Mouse (Mus musculus): ENCODE measurements around the gene Gfm1. TPM values are rescaled to one million over a fixed set of nuclear protein-coding genes. Genes with fewer than 3 reads are reported as not detected.

The Gfm1 gene
- total and polyA plus RNA-seq, 3 experiments, result 47.0 to 98.9 (median 74.9) TPM

GRCm38 (mm10) chr3:67512807-67513206 lies 82.9 kb downstream of the Gfm1 start:
- H3K4me1 ChIP-seq (ENCODE audit: control insufficient read depth in 1 of 2, insufficient read depth in 2 of 2), result peaks cover 0 to 6% of the 10 kb centered on the region in 2 experiments; a peak in 1 of 4 replicates
- H3K36me3 ChIP-seq (replicated peaks in 1 of 2; ENCODE audit: control insufficient read depth in 1 of 2, insufficient read depth in 1 of 2, low read length in 1 of 2), result no peaks in the 10 kb centered on the region
- H3K4me2 ChIP-seq (ENCODE audit: insufficient read depth, low read depth, poor library complexity, severe bottlenecking), result no peak overlapping the region
- dilution Hi-C loops (cut with MboI; ENCODE audit: extremely low pct_ligation_motif_present, extremely low pct_unique_long_range_greater_than_20kb, low sequenced_read_pairs) (no loop called here), in situ Hi-C loops (cut with MboI; ENCODE audit: low pct_ligation_motif_present, low pct_unique_long_range_greater_than_20kb, low sequenced_read_pairs) (loop anchor here (5.0 kb wide), 1 partner anchor 49 kb away; no protein-coding TSS in a partner anchor)
- DNase-seq (ENCODE audit: extremely low read depth), result peak; percentile 81
- TF ChIP-seq POLR2AphosphoS2 (IDR thresholded peaks at IDR 0.05; ENCODE audit: low read depth, low read length) (no peak), MAZ (IDR thresholded peaks at IDR 0.05; ENCODE audit: low read depth, low read length) (no peak), MXI1 (IDR thresholded peaks at IDR 0.05; ENCODE audit: low read depth, low read length) (no peak), E2F4 (IDR thresholded peaks at IDR 0.05; ENCODE audit: insufficient replicate concordance, low read depth, low read length) (no peak), SMC3 (IDR thresholded peaks at IDR 0.05; ENCODE audit: low read depth, low read length) (peak; percentile 98), MYC (IDR thresholded peaks at IDR 0.05; ENCODE audit: low read depth, low read length) (no peak), PAX5 (IDR thresholded peaks at IDR 0.05; ENCODE audit: low read length) (no peak), USF2 (conservative IDR thresholded peaks at IDR 0.05; ENCODE audit: low read depth, low read length) (no peak), ZMIZ1 (IDR thresholded peaks at IDR 0.05; ENCODE audit: low read depth, low read length) (no peak), GABPA (IDR thresholded peaks at IDR 0.05; ENCODE audit: insufficient replicate concordance, low read depth, low read length) (no peak), UBTF (IDR thresholded peaks at IDR 0.05; ENCODE audit: low read depth, low read length) (no peak), HCFC1 (IDR thresholded peaks at IDR 0.05; ENCODE audit: low read depth, low read length) (peak; percentile 16; the same call in 1 of the 2 replicates), RCOR1 (conservative IDR thresholded peaks at IDR 0.05; ENCODE audit: low read depth, low read length) (no peak), ZKSCAN1 (IDR thresholded peaks at IDR 0.05; ENCODE audit: borderline replicate concordance, low read depth, low read length) (no peak), JUND (conservative IDR thresholded peaks at IDR 0.05; ENCODE audit: low read depth, low read length) (no peak), RAD21 (IDR thresholded peaks at IDR 0.05; ENCODE audit: low read depth, low read length) (peak; percentile 98), TBP (conservative IDR thresholded peaks at IDR 0.05; ENCODE audit: low read depth, low read length) (no peak), MEF2A (IDR thresholded peaks at IDR 0.05; ENCODE audit: borderline replicate concordance, low read depth, low read length) (no peak), ZC3H11A (IDR thresholded peaks at IDR 0.05; ENCODE audit: low read depth, low read length) (peak; percentile 92), SIN3A (IDR thresholded peaks at IDR 0.05; ENCODE audit: low read length) (no peak), CHD1 (IDR thresholded peaks at IDR 0.05; ENCODE audit: low read depth, low read length) (no peak), POLR2A (IDR thresholded peaks at IDR 0.05; ENCODE audit: low read depth, low read length) (no peak), USF1 (IDR thresholded peaks at IDR 0.05; ENCODE audit: low read depth, low read length) (no peak), KAT2A (IDR thresholded peaks at IDR 0.05; ENCODE audit: insufficient replicate concordance, low read length) (no peak), ETS1 (conservative IDR thresholded peaks at IDR 0.05; ENCODE audit: low read depth, low read length) (no peak), JUN (IDR thresholded peaks at IDR 0.05; ENCODE audit: insufficient read depth, low read depth, low read length) (no peak), CTCF (conservative IDR thresholded peaks at IDR 0.05 in 1 of 2, IDR thresholded peaks at IDR 0.05 in 1 of 2; ENCODE audit: low read depth in 2 of 2, low read length in 2 of 2) (peak; percentile 91 to 96), ELF1 (IDR thresholded peaks at IDR 0.05; ENCODE audit: low read depth, low read length) (no peak), ZNF384 (IDR thresholded peaks at IDR 0.05; ENCODE audit: low read depth, low read length) (no peak), MAX (IDR thresholded peaks at IDR 0.05; ENCODE audit: low read length) (no peak), CHD2 (IDR thresholded peaks at IDR 0.05; ENCODE audit: low read length) (no peak), NRF1 (IDR thresholded peaks at IDR 0.05; ENCODE audit: low read depth, low read length) (no peak), NELFE (IDR thresholded peaks at IDR 0.05; ENCODE audit: low read depth, low read length) (peak; percentile 37; the same call in 1 of the 2 replicates), EP300 (IDR thresholded peaks at IDR 0.05; ENCODE audit: low read length) (no peak), MAFK (IDR thresholded peaks at IDR 0.05; ENCODE audit: insufficient replicate concordance, low read length) (no peak), BHLHE40 (IDR thresholded peaks at IDR 0.05; ENCODE audit: low read depth, low read length) (no peak), TCF12 (IDR thresholded peaks at IDR 0.05; ENCODE audit: low read depth, low read length) (no peak), IRF4 (IDR thresholded peaks at IDR 0.05; ENCODE audit: low read depth, low read length) (no peak)
- H3K9me3 ChIP-seq (replicated peaks; ENCODE audit: low read length), result no peaks in the 10 kb centered on the region
- H3K79me2 ChIP-seq (replicated peaks; ENCODE audit: control insufficient read depth, extremely low read depth, insufficient read depth, poor library complexity, severe bottlenecking), result no peaks in the 10 kb centered on the region
- no peak overlapping the region for H3K27ac ChIP-seq (ENCODE audit: insufficient read depth, low read depth)
- no peak overlapping the region for H3K4me3 ChIP-seq (replicated peaks in 1 of 3; ENCODE audit: low read depth in 2 of 3, low read length in 2 of 3, poor library complexity in 1 of 3)
- no peaks in the 10 kb centered on the region for H3K27me3 ChIP-seq (replicated peaks)
- no peak overlapping the region for H3K9ac ChIP-seq (ENCODE audit: insufficient read depth, low read depth)

Measured in CH12.LX (cell line).